Mouse (Mus musculus): ENCODE data around the gene Prss16.

Gene Prss16

GRCm38 (mm10) chr13:22036149-22036956 is 26.8 kb upstream of the Prss16 start:
- no peak for DNase-seq (ENCODE audit: low spot score)

GRCm38 (mm10) chr13:22035267-22036148 is 26.0 kb upstream of the Prss16 start, which contains the start of the genes Hist1h2ah and Hist1h2bk:
Gene Hist1h2ah (minus strand): TSS chr13:22035568.
Gene Hist1h2bk (plus strand): TSS chr13:22035870.
- DNase-seq (ENCODE audit: low spot score), result peak; percentile 58

- no peak for DNase-seq (ENCODE audit: low spot score)
Observed at GRCm38 (mm10) chr13:22034443-22035266, 25.1 kb upstream of the Prss16 start.

- DNase-seq (ENCODE audit: low spot score), result no peak
Observed at GRCm38 (mm10) chr13:22033741-22034442, 24.4 kb upstream of the Prss16 start.

- no peak for DNase-seq (ENCODE audit: low spot score)
Observed at GRCm38 (mm10) chr13:22030493-22030892, 21.0 kb upstream of the Prss16 start.

GRCm38 (mm10) chr13:22029928-22030327 is 20.4 kb upstream of the Prss16 start:
- no peak for DNase-seq (ENCODE audit: low spot score)

- peak; percentile 90 for DNase-seq (ENCODE audit: low spot score)
Observed at GRCm38 (mm10) chr13:22028673-22029460, 19.3 kb upstream of the Prss16 start.

GRCm38 (mm10) chr13:22026058-22027031 is 16.8 kb upstream of the Prss16 start:
- peak; percentile 88 for DNase-seq (ENCODE audit: low spot score)

- peak; percentile 61 for DNase-seq (ENCODE audit: low spot score)
Observed at GRCm38 (mm10) chr13:22022241-22022640, 12.7 kb upstream of the Prss16 start.

GRCm38 (mm10) chr13:22021581-22021980 is 12.0 kb upstream of the Prss16 start:
- no peak for DNase-seq (ENCODE audit: low spot score)

GRCm38 (mm10) chr13:22020901-22021339 is 11.4 kb upstream of the Prss16 start:
- DNase-seq (ENCODE audit: low spot score), result peak; percentile 67

- DNase-seq (ENCODE audit: low spot score), result no peak
Observed at GRCm38 (mm10) chr13:22019934-22020835, 10.6 kb upstream of the Prss16 start.

GRCm38 (mm10) chr13:22015479-22016450 is 6.2 kb upstream of the Prss16 start:
- DNase-seq (ENCODE audit: low spot score), result peak; percentile 53

GRCm38 (mm10) chr13:22014411-22014845 is 4.9 kb upstream of the Prss16 start:
- DNase-seq (ENCODE audit: low spot score), result no peak

GRCm38 (mm10) chr13:22013716-22014115 is 4.2 kb upstream of the Prss16 start:
- DNase-seq (ENCODE audit: low spot score), result no peak

- DNase-seq (ENCODE audit: low spot score), result no peak
Observed at GRCm38 (mm10) chr13:22008707-22009106, 835 bp downstream of the Prss16 start.

- DNase-seq (ENCODE audit: low spot score), result no peak
Observed at GRCm38 (mm10) chr13:22007872-22008271, 1.7 kb downstream of the Prss16 start.

Measured in urinary bladder, postnatal 25 days (tissue).